Mouse (Mus musculus) adrenal gland, postnatal 10 days (tissue): ENCODE measurements around the gene Cdh16. TPM values are rescaled to one million over a fixed set of nuclear protein-coding genes. Genes with fewer than 3 reads are reported as not detected.
A peak's percentile ranks its signal among the peaks of the same experiment; 100 is the strongest.
"Not testable (repeated sequence)": the region's sequence is repeated elsewhere in the genome, so short reads cannot be mapped to it uniquely, and the experiment has no call there.

Source experiments
- DNase-seq: peaks from one replicate; pipeline ENCODE4 v3.0.0; 2021; ENCODE audit warnings: mixed read lengths
- total RNA-seq, 2 experiments: library from RNA; stranded (reverse); gene quantifications; 2 replicates each; pipeline ENCODE4 v1.2.3; 2021

The Cdh16 gene
- total RNA-seq, 2 experiments from 2014 or later = 0.12 to 0.66 TPM

DNA sequence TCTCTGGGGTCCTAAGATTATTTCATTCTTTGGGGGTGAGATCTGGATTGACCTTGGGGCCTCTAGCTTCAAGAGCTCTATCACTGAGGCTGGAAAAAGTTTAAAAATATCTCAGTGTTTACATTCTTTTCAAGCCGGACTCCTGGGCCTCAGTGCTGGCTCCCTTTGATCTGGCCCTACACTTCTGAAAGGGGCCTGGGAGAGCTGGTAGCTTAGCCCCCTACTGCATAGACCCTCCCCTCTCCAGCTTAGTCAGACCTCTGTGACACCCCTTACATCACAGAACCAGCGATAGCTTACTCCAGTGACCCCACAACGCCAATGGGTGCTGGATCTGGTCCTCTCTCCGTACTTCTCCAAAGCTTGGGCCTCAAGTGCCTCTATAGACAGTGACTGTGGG is 12.6 kb downstream of the Cdh16 start:
- no peak for DNase-seq

DNA sequence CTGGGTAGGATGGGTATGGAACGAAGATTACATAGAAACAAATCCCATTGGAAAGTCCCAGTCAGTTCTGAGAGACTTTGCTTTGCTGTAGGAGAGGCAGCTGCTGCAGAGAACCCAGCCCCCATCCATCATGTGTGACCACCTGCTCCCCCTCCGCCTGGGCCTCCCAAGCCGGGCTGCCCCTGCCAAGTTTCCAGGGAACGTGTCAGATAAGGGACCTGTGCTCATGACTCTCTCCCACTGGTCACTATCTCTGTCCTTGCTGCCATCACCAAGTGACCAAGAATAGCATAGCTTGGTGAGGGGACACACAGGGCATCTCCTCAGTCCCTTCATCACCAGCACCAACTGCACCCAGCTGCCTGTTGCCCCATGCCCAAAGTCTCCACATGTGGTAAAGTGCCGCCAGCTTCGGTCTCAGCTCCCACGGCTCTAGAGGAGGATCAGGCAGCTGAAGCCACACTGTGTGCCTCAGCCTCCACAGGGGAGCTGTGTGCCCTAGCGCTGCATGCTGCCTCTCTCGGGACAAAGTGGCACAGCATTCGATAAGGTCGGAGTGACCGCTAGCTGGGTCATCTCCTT is 13.9 kb downstream of the Cdh16 start:
- no peak for DNase-seq

DNA sequence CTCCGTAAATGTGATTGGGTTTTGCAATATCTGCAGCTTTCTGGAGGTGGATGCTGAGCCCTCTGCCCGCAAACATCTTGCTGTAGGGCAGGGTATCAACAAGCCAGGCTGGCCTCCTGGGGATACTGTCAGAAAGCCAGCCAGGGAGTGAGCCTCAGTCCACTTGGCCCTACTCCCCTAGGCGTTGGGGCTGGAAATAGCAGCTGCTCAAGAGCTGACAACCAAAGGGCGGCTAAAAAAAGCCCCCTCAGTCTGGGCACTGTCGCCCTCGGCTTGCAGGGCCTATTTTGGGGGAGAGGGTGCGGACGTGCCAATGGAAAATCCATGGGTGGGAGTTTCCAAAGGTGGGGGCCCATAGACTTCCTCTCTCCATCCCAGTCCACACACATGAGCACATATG is 15.0 kb downstream of the Cdh16 start:
- DNase-seq = no peak

DNA sequence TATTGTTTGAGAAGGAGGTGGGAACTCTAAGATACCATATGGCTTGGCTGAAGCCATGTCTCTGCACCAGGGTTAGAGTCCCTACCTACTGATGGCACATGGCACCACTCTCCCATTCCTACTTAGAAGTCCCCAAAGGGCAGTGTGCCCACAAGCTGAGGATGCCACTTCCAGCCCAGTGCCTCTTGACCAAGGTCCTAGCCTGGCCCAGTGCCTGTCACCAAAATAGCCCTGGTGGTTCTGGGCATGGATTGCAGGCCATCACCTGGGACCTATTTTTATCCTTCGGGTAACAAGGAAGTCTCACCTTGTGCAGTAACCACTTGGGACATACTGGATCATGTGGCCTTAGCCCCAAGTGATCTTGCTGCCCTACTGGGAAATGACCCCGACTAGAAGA is 16.3 kb downstream of the Cdh16 start:
- DNase-seq = no peak

DNA sequence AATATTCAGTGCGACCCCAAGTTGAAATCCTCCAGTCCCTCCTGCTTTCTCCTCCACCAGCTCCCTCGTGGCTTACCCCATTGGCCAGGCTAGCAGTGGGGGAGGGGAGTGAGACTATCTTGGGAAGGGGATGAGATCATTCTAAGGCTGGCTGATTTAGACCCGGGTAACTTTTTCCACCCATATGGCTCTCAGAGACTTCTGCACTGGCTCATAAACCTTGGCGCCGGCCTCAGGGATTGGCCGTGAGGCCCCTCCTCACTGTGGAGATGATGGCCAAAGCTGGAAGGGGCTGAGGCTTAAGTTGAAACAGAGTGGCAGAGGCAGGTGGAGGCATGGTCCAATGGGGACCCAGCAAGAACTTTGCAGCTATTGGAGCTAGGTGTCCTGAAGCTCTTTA is 17.9 kb downstream of the Cdh16 start:
- no peak for DNase-seq

DNA sequence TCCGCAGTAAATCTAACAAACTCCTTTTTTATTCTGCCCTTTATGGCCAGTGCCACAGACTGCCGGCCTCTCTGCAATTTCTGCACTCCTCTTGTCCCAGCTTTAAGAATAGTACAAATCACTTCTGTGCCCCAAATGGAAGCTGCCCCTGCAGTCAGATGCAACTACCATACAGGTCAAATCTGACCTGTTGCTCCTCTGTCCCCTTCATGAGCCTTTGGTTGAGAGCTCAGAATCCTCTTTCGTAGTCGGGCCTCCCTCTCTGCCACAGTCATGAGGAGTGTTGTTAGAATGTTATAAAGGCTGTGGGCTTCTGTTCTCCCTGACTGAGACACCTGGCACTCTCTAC is 21.0 kb downstream of the Cdh16 start:
- DNase-seq = no peak

DNA sequence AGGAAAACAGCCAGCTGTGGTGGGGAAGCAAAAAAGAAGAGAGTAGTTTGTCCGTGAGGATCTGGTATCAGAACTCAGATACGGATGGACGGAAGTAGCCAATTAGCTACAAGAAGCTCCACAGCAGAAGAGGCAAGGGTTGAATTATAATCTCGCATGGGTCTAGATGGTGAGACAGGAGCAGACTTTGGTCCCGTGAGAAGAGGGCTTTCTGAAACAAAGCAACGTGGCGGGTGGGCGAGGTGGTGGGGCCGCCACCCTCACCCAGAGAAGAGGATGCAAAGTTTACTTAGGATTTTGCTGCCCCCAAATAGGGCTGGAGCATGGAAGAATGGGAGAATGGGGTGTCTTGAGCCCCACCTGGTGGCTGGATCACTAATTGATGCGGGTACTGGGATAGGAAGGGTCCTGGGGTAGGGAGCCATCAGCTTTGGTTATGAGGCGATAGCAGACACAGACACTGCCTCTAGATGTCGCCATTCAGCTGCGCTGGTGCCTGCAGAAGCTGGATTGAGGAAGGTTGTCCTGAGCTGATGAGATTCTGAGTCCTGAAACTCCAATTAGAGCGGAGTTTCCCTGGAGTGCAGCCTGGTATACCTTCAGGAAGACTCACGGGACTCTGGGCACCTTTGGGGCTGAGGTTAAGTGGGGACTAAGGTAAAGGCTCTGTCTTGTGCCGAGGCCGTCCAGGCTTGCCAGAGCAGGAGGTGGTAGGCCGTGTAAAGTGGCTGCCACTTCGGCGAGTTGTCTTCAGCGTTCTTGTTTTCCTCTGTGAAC is 21.5 kb downstream of the Cdh16 start:
- DNase-seq = peak; percentile 88

DNA sequence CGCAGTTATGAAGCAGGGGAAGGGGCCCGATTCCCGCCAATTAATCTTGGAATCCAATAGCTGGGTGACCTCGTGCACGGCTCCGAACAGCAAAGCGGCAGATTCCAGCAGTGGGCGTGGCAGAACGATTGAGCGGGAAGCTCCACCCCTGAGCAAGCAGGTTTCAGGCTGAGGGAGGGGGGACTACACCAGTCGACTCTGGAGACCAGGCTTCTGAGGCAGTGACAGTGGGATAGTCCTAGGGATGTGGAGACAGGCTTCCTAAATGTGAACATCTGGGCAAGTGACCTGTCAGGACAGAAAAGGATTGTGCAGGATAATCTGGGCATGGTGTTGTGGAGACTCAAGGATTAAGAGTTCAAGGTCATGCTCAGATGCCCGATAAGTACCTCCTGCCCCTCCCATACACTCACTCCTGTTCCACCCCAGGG is 22.2 kb downstream of the Cdh16 start:
- DNase-seq = no peak

DNA sequence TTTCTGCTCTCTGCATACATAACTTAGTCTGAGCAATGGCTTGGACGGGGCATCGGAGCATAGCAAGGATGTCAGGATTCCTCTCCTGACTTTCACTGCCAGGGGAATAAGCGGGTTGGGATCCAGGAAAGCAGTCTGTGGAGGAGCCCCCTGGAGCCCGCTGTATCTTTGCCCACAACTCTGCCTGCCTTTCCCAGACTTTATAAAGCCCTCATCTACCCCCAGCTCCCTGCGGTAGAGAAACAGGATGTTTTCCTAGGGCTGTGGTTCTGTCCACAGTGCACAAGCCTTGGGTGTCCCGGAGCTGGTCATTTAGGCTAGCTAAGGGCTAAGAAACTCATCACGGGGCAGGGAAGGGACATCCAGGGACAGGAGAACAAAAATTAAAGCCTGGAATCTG is 22.8 kb downstream of the Cdh16 start:
- DNase-seq = no peak

DNA sequence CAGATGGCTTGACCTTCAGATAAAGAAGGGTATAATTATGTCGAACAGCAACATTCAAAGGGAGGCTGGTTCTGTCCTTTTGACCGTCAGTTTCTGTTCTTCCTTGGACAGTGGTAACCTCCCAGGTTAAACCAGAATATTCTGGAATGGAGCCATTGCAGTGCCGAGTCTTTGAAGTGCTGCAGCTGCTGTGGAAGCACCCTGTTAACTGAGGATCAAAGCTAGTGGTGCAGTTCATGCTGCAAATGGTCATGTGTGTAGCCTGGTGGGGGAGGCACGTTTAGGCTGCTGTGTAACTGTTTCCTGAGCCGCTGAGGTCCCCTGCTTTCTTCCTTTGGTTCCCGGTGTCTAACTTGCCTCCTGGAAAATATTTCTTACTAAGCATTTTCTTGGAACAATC is 25.7 kb downstream of the Cdh16 start:
- peak; percentile 53 for DNase-seq

DNA sequence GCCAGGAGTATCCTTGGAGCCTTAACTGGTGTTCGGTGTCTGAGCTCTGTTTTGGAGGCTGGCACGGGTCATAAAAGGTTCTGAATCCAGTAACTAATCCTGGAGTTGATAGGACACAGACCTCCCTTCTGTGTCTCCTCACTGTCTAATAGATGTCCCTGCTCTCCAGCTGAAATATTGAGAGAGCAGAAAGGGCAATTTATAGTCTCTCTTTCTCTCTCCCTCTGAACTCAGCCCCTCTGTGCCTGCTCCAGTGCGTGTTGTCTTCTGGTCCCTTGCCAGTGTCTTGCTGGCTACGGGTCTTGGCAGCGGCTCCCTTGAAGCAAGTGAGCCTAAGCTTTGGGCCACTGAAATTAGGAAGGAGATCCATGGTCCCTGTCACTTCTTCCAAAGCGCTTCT is 26.5 kb downstream of the Cdh16 start:
- peak; percentile 69 for DNase-seq

DNA sequence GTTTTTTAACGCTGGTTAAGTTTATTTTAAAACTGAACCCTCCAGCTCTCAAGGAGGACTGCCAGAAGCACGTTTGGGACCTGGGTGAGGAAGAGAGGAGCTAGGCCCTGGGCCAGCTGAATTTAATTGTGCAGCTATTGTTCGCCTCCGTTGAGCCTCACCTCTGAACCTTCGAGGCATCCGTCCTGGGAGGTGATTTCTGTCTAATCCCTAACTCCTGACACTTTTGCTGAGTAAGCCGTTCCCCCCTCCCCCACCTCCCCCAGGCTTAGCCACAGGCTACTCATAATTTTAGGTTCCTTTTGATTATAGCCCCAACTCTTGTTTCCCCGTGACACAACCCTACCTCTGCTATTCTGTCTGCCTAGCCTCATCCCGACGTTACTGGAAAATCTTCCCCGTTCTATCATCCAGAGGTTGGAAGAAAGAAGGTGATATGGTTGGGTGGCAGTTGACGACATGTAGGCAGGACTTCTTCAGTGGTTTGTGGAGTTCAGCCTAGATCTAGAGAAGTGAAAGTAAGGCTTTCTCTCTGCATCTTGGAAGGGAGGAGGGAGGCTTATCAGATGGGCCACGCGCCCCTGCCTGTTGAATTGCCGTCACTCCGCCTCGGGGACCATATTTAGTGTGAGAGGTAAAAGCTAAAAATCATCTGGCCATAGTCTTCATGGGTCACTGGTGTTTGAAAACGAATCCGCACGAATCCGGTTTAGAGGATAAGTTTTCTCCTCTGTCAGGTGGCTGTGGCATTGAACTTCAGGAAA is 28.2 kb downstream of the Cdh16 start:
- no peak for DNase-seq

DNA sequence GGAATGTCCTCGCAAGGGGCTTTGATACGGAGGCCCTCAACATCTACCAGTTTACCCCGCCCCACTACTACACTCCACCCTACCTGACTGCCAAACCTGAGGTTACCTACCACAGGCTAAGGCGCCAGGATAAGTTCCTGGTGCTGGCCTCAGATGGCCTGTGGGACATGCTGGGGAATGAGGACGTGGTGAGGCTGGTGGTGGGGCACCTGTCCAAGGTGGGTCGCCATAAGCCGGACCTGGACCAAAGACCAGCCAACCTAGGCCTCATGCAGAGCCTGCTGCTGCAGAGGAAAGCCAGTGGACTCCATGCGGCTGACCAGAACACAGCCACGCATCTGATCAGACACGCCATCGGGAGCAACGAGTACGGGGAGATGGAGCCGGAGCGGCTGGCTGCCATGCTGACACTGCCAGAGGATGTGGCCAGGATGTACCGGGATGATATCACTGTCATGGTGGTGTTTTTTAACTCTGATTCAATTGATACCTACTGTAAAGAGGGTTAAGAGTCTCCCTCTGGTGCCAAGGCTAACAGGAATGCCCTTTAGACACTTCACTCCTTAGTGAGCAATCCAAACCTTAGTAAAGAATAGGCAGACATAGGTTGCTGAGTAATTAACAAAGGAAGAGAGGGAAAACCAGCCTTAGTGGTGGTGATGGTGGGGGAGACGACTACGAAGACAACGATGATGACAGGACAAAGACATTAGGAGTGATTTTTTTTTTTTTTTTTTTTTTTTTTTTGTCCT is 29.4 kb downstream of the Cdh16 start:
- no peak for DNase-seq

DNA sequence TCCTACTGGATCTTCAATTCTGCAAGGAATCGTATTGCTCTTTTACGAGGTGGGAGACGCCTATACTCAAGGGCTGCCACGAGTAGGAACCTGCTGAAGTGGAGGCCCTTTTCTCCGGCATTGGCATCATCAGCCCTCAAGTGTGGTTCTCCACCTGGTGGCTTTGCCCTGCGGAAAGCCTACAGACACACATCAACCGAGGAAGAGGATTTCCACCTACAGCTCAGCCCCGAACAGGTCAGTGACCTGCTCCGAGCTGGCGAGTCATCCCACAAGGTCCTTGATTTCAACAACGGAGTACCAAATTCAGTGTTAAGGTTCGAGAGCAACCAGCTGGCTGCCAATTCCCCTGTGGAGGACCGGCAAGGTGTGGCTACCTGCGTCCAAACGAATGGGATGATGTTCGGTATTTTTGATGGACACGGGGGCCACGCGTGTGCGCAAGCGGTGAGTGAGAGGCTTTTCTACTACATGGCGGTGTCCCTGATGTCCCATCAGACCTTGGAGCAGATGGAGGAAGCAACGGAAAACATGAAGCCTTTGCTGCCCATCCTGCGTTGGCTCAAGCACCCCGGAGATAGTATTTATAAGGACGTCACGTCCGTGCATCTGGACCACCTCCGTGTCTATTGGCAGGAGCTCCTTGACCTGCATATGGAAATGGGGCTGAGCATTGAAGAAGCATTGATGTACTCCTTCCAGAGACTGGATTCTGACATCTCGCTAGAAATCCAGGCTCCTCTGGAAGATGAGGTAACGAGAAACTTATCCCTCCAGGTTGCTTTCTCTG is 30.5 kb downstream of the Cdh16 start:
- no peak for DNase-seq

DNA sequence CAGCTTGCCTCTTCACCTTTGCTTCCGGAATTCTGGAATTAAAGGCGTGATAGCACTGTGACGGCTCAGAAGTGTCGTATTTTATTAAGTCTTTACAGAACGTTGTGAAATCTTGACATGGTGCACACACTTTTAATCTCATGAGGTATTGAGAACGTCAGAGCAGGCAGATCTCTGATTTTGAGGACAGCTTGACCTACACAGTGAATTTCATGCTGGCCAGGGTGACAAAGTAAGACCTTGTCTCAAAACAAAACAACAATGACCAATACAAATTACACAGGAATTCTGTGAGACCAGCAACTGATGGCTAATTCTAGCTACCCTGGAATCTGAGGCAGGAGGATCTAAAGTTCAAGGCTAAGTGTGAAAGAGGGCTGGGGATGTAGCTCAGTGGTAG is 31.6 kb downstream of the Cdh16 start:
- DNase-seq = no peak

DNA sequence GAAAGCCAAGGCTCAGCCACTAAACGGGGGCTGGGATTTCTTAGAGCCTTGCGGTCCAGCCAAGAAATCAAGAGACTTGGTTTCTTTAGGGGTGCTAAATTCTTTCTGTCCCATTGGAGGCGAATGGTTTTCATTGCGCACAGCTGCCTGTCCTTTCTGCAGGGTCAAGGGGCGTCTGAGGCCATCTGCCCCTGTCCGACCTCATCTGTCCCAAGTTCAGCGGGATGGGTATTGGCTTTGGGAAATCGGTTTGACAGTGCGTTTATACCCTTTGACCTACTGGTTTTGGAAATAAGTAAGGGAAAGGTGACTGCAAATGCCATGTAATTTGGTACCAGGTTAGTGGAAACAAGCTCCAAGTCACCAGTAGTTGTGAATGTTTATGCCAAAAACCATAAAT is 32.3 kb downstream of the Cdh16 start:
- peak; percentile 52 for DNase-seq

DNA sequence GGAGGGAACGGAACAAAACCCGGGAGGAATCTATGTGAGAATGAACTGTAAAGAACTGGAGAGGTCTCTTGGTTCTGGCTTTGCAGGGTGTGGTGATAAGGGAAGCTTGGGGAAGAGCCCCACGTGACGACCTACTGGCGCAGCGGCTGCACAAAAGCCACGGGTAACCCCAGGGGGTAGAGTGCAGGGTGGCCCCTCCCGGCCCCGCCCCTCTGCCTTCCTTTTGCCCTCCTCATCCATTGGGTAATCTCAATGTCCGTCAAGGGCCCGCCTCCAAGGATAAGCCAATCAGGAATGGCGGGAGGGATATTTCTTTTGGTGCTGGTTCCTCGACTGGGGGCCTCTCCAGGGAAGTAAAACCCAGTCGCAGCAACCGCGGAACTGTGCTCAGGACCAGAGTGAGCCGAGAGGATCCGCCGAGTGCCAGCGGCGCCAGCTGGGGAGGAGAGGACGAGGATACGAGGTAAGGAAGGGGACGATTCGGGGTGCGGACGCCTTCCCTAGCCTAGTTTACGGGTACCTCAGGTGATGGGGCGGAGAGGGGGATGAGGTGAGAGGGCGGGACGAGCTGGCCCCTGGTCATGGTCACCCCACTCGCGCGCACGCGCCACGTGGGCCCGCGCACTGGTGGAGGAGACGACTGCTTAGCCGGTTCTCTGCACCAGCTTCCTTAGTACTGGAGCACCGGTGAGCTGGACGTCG is 32.9 kb downstream of the Cdh16 start, which contains the start of gene Pdp2:
Pdp2 (plus strand) TSS at position 319 of the 702 bp plus-strand sequence.
- peak; percentile 94 for DNase-seq

DNA sequence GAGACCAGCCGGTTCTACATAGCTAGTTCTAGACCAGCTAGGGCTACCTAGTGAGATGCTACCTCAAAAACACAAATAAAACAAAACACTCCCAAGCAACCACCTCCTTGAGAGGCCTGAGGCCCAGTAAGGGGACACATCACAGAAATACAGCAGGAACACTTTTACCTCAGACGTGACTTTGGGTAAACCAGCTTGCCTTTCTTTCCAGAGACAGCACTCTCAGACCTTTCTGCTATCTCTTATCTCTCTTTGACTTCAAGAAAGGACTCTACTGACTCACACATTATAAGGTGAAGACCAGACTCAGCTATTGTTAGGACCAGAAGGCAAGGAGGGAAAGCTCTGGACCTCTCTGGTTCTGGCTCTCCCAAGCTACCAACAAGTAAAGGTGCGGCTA is 33.9 kb downstream of the Cdh16 start:
- no peak for DNase-seq

DNA sequence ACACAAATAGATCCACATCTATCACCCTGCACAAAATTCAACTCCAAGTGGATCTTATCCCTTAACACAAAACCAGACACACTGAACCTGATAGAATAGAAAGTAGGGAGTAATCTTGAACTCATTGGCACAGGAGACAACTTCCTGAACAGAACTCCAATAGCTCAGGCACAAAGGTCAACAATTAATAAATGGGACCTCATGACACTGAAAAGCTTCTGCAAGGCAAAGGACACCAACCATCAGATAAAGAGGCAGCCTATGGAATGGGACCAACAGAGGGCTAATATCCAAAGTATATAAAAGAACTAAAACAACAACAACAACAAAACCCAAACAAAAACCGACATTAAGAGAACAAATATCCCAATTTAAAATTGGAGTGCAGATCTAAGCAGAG is 39.7 kb downstream of the Cdh16 start:
- DNase-seq = no peak

DNA sequence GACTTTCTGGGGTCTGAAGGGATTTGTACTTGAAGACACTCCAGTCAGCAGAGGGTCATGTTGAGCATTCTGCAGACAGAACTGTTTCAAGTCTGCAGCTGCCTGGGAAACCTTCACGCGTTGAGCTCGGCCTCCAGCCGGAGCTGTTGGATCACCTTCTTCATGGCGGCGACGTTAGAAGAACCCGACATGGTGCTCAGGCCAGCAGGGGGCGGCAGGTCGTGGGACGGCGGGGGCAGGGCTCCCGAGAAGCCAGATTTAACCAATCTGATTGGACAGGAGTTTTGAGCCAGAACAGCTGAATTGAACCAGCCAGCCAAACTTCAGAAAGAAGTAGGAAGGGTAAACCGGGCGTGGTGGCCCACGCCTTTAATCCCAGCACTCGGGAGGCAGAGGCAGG is 46.6 kb downstream of the Cdh16 start:
- DNase-seq = not testable (repeated sequence)

DNA sequence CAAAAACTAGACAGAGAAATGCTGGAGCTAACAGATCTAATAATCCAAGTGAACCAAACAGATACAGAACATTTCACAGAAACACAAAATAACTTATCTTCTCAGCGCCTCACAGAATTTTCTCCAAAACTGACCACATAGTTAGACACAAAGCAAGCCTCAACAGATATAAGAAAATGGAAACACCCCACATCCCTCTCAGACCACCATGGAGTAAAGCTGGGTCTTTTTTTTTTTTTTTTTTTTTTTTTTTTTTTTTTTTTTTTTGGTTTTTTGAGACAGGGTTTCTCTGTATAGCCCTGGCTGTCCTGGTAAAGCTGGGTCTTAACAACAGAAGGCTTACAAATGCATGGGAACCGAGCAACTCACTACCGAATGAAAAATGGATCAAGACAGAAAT is 47.4 kb downstream of the Cdh16 start:
- no peak for DNase-seq
